Mouse (Mus musculus) C2C12 (cell line): ENCODE results near the gene Leo1. TPM values are rescaled to one million over a fixed set of nuclear protein-coding genes. Genes with fewer than 3 reads are reported as not detected.

Experiments used
- H3K27me3 ChIP-seq: one replicate; pipeline ENCODE4 v1.6.1; 2011; ENCODE audit not compliant: control insufficient read depth, insufficient read depth, insufficient read length
- H3K36me3 ChIP-seq: one replicate; pipeline ENCODE4 v1.6.1; 2011; ENCODE audit not compliant: control insufficient read depth, insufficient read depth
- H3K4me3 ChIP-seq: one replicate; pipeline ENCODE4 v1.5.1; 2011; ENCODE audit warnings: mild to moderate bottlenecking, control low read depth; ENCODE audit not compliant: poor library complexity, insufficient read depth, severe bottlenecking
- H3K79me2 ChIP-seq: one replicate; pipeline ENCODE4 v1.6.1; 2011; ENCODE audit not compliant: control insufficient read depth, insufficient read depth
- H3K79me3 ChIP-seq: one replicate; pipeline ENCODE4 v1.6.1; 2011; ENCODE audit warnings: low read depth, control low read depth
- H3ac ChIP-seq: one replicate; pipeline ENCODE3; 2011; ENCODE audit warnings: low read depth; ENCODE audit not compliant: control insufficient read depth, insufficient read length
- CEBPB ChIP-seq: IDR thresholded peaks from one replicate; pipeline ENCODE4 v1.6.1; 2011; ENCODE audit warnings: low read depth, mild to moderate bottlenecking, control low read depth, moderate library complexity
- CTCF ChIP-seq: IDR thresholded peaks from one replicate; pipeline ENCODE4 v1.5.1; 2011; ENCODE audit not compliant: control insufficient read depth, insufficient read depth, insufficient read length
- FOSL1 ChIP-seq: IDR thresholded peaks from one replicate; pipeline ENCODE4 v1.8.0; 2011; ENCODE audit warnings: mild to moderate bottlenecking, low read length; ENCODE audit not compliant: poor library complexity, insufficient read depth, severe bottlenecking
- MAX ChIP-seq: IDR thresholded peaks from one replicate; pipeline ENCODE4 v1.6.1; 2011; ENCODE audit warnings: mild to moderate bottlenecking, control low read depth
- MYOD1 ChIP-seq: IDR thresholded peaks from one replicate; pipeline ENCODE4 v1.6.1; 2011; ENCODE audit warnings: low read depth; ENCODE audit not compliant: control insufficient read depth, insufficient read length
- MYOG ChIP-seq: IDR thresholded peaks from one replicate; pipeline ENCODE4 v1.6.1; 2011; ENCODE audit not compliant: control insufficient read depth, insufficient read length; ENCODE audit errors: extremely low read depth
- USF1 ChIP-seq: IDR thresholded peaks from one replicate; pipeline ENCODE4 v1.6.1; 2011; ENCODE audit warnings: low read depth, mild to moderate bottlenecking, control low read depth, moderate library complexity
- polyA plus RNA-seq: library from polyadenylated mRNA; unstranded; fragments of >200 nt; fragmentation: generic; extraction: Trizol; gene quantifications from one replicate; pipeline ENCODE4 v1.2.1, GENCODE M21; 2012; ENCODE audit warnings: missing spikeins

The Leo1 gene
- polyA plus RNA-seq, 1 experiment, result 16.4 TPM

- Histone ChIP-seq H3ac (no peak overlapping the region), H3K4me3 (no peak overlapping the region), H3K27me3 (no peaks in the 10 kb centered on the region), H3K79me2 (peaks cover 100% of the 10 kb centered on the region), H3K79me3 (peaks cover 96% of the 10 kb centered on the region), H3K36me3 (peaks cover 5% of the 10 kb centered on the region)
- TF ChIP-seq USF1, result no peak
- no peak for TF ChIP-seq MYOG
- TF ChIP-seq FOSL1, result no peak
- no peak for TF ChIP-seq CEBPB
- no peak for TF ChIP-seq MYOD1
- TF ChIP-seq MAX, result no peak
- no peak for TF ChIP-seq CTCF
Measured at GRCm38 (mm10) chr9:75401593-75402504, 39.5 kb upstream of the Leo1 start.

- Histone ChIP-seq H3K27me3 (no peaks in the 10 kb centered on the region), H3ac (no peak overlapping the region), H3K79me3 (peaks cover 97% of the 10 kb centered on the region), H3K36me3 (no peaks in the 10 kb centered on the region), H3K4me3 (no peak overlapping the region), H3K79me2 (peaks cover 100% of the 10 kb centered on the region)
- no peak for TF ChIP-seq MYOG
- TF ChIP-seq MYOD1, result no peak
- no peak for TF ChIP-seq CTCF
- TF ChIP-seq FOSL1, result no peak
- no peak for TF ChIP-seq USF1
Measured at GRCm38 (mm10) chr9:75403520-75403919, 37.8 kb upstream of the Leo1 start.

- TF ChIP-seq CTCF, result no peak
- TF ChIP-seq MAX, result no peak
- TF ChIP-seq MYOD1, result no peak
- Histone ChIP-seq H3ac (no peak overlapping the region), H3K4me3 (no peak overlapping the region), H3K79me2 (peaks cover 83% of the 10 kb centered on the region), H3K36me3 (no peaks in the 10 kb centered on the region), H3K79me3 (peaks cover 80% of the 10 kb centered on the region), H3K27me3 (no peaks in the 10 kb centered on the region)
Measured at GRCm38 (mm10) chr9:75406121-75406520, 35.2 kb upstream of the Leo1 start.

GRCm38 (mm10) chr9:75407803-75408202 is 33.5 kb upstream of the Leo1 start:
- H3K36me3 ChIP-seq, result no peaks in the 10 kb centered on the region

GRCm38 (mm10) chr9:75408204-75408826 is 33.0 kb upstream of the Leo1 start:
- Histone ChIP-seq H3ac (peak overlapping the region; percentile 65), H3K4me3 (peak overlapping the region; percentile 69), H3K79me2 (peaks cover 61% of the 10 kb centered on the region), H3K79me3 (peaks cover 59% of the 10 kb centered on the region), H3K36me3 (no peaks in the 10 kb centered on the region), H3K27me3 (no peaks in the 10 kb centered on the region)
- TF ChIP-seq CEBPB (no peak), MYOG (no peak), MYOD1 (no peak), MAX (no peak), CTCF (no peak), USF1 (no peak), FOSL1 (no peak)

More at GRCm38 (mm10) chr9:75407803-75408202, 33.5 kb upstream of the Leo1 start:
- peaks cover 64% of the 10 kb centered on the region for H3K79me3 ChIP-seq
- TF ChIP-seq MAX (no peak), CTCF (no peak), FOSL1 (no peak), CEBPB (no peak), MYOG (no peak), USF1 (no peak), MYOD1 (no peak)
- peak overlapping the region; percentile 69 for H3K4me3 ChIP-seq
- H3ac ChIP-seq, result no peak overlapping the region
- H3K27me3 ChIP-seq, result no peaks in the 10 kb centered on the region
- H3K79me2 ChIP-seq, result peaks cover 67% of the 10 kb centered on the region
